Mouse (Mus musculus) leukemia stem cell, adult 10-12 weeks (primary cell): ENCODE results near the gene Dnttip1. TPM values are rescaled to one million over a fixed set of nuclear protein-coding genes. Genes with fewer than 3 reads are reported as not detected.

Experiments used
- polyA plus RNA-seq: library from polyadenylated mRNA; stranded (reverse); fragments of >175 nt; gene quantifications from 2 replicates; pipeline ENCODE4 v1.2.3, GENCODE M21; 2012; ENCODE audit warnings: low replicate concordance

Dnttip1 gene
- polyA plus RNA-seq, result 30.4 and 109 TPM in 2 replicates

GRCm38 (mm10) chr2:164745843-164746479 lies at the start of gene Dnttip1, which contains the start of gene Wfdc3:
Gene Dnttip1 (plus strand): TSS chr2:164745983.
Gene Wfdc3 (minus strand): TSS chr2:164745931.

GRCm38 (mm10) chr2:164698201-164698600 lies 47.6 kb upstream of the Dnttip1 start, which contains the start of gene Spint4:
Gene Spint4 (plus strand): TSS chr2:164698501.

GRCm38 (mm10) chr2:164715005-164715404 lies 30.8 kb upstream of the Dnttip1 start, which contains the start of gene Spint5:
Gene Spint5 (plus strand): TSS chr2:164715305.

GRCm38 (mm10) chr2:164769258-164770037 lies 23.7 kb downstream of the Dnttip1 start, which contains the start of gene Ube2c:
Gene Ube2c (plus strand): TSS chr2:164769898.

GRCm38 (mm10) chr2:164779481-164780086 lies 33.8 kb downstream of the Dnttip1 start, which contains the start of gene Tnnc2:
Gene Tnnc2 (minus strand): TSS chr2:164779967.

GRCm38 (mm10) chr2:164785481-164786387 lies 40.0 kb downstream of the Dnttip1 start, which contains the start of gene Snx21:
Gene Snx21 (plus strand): TSS chr2:164785823.

GRCm38 (mm10) chr2:164804533-164805331 lies 58.9 kb downstream of the Dnttip1 start, which contains the start of the genes Acot8 and Zswim3:
Gene Acot8 (minus strand): TSS chr2:164804882.
Gene Zswim3 (plus strand): TSS chr2:164805098.

Other genes with a start within 250 kb of the Dnttip1 start
- 173 and 257 TPM in 2 replicates for gene Pigt, start 248.5 kb upstream of the Dnttip1 start, polyA plus RNA-seq
- gene Wfdc2, start 183.6 kb upstream of the Dnttip1 start, polyA plus RNA-seq, result not detected in 2 replicates
- not detected in 2 replicates for gene Spint3, start 172.5 kb upstream of the Dnttip1 start, polyA plus RNA-seq
- not detected in 2 replicates for gene Wfdc6a, start 160.5 kb upstream of the Dnttip1 start, polyA plus RNA-seq
- not detected in 2 replicates for gene Eppin, start 152.4 kb upstream of the Dnttip1 start, polyA plus RNA-seq
- gene Wfdc6b, start 132.5 kb upstream of the Dnttip1 start, polyA plus RNA-seq, result not detected in 2 replicates
- gene Wfdc8, start 132.4 kb upstream of the Dnttip1 start, polyA plus RNA-seq, result not detected in 2 replicates
- not detected in 2 replicates for gene Wfdc16, start 107.2 kb upstream of the Dnttip1 start, polyA plus RNA-seq
- gene Wfdc10, start 89.9 kb upstream of the Dnttip1 start, polyA plus RNA-seq, result not detected in 2 replicates
- not detected in 2 replicates for gene Wfdc9, start 89.4 kb upstream of the Dnttip1 start, polyA plus RNA-seq
- not detected in 2 replicates for gene Wfdc11, start 71.9 kb upstream of the Dnttip1 start, polyA plus RNA-seq
- gene Wfdc13, start 60.9 kb upstream of the Dnttip1 start, polyA plus RNA-seq, result not detected in 2 replicates
- not detected in 2 replicates for gene Spint4, start 47.5 kb upstream of the Dnttip1 start, polyA plus RNA-seq
- not detected in 2 replicates for gene Spint5, start 30.7 kb upstream of the Dnttip1 start, polyA plus RNA-seq
- 0.14 TPM in 1 of 2 replicates, not detected in the other for gene Wfdc3, start 52 bp upstream of the Dnttip1 start, polyA plus RNA-seq
- 143 and 160 TPM in 2 replicates for gene Ube2c, start 23.9 kb downstream of the Dnttip1 start, polyA plus RNA-seq
- not detected in 2 replicates for gene Tnnc2, start 34.0 kb downstream of the Dnttip1 start, polyA plus RNA-seq
- gene Snx21, start 39.8 kb downstream of the Dnttip1 start, polyA plus RNA-seq, result 3.9 and 10.1 TPM in 2 replicates
- gene Acot8, start 58.9 kb downstream of the Dnttip1 start, polyA plus RNA-seq, result 13.5 and 59.4 TPM in 2 replicates
- gene Zswim3, start 59.1 kb downstream of the Dnttip1 start, polyA plus RNA-seq, result 0.55 and 2.0 TPM in 2 replicates
- 15.5 and 30.3 TPM in 2 replicates for gene Zswim1, start 76.7 kb downstream of the Dnttip1 start, polyA plus RNA-seq
- gene Spata25, start 82.6 kb downstream of the Dnttip1 start, polyA plus RNA-seq, result not detected in 2 replicates
- gene Ctsa, start 86.9 kb downstream of the Dnttip1 start, polyA plus RNA-seq, result 21.4 and 125 TPM in 2 replicates
- 2.3 and 2.5 TPM in 2 replicates for gene Neurl2, start 87.5 kb downstream of the Dnttip1 start, polyA plus RNA-seq
- gene Pltp, start 111.7 kb downstream of the Dnttip1 start, polyA plus RNA-seq, result 9.3 and 14.4 TPM in 2 replicates
- 64.8 and 66.4 TPM in 2 replicates for gene Pcif1, start 133.3 kb downstream of the Dnttip1 start, polyA plus RNA-seq
- gene Zfp335, start 165.8 kb downstream of the Dnttip1 start, polyA plus RNA-seq, result 63.2 and 88.5 TPM in 2 replicates
- 5.0 and 9.8 TPM in 2 replicates for gene Mmp9, start 194.8 kb downstream of the Dnttip1 start, polyA plus RNA-seq
- gene Slc12a5, start 214.8 kb downstream of the Dnttip1 start, polyA plus RNA-seq, result 0.27 and 0.64 TPM in 2 replicates